Mouse (Mus musculus) stomach, postnatal 0 days (tissue): ENCODE results near the gene Gm960. TPM values are rescaled to one million over a fixed set of nuclear protein-coding genes. Genes with fewer than 3 reads are reported as not detected.

Experiments used
- ATAC-seq: fragments of 200-750 bp; cut with Nextera tagmentation; 2 replicates; pipeline ENCODE4 v1.8.0; 2017; ENCODE audit not compliant: low FRiP score, low TSS enrichment
- DNase-seq: peaks from one replicate; pipeline ENCODE4 v3.0.0-alpha.2; 2016; ENCODE audit warnings: low spot score
- H3K27ac ChIP-seq: fragments of 300-500 bp; sonication (generic); replicated peaks from 2 replicates; pipeline ENCODE4 v1.5.1; 2014; ENCODE audit warnings: mild to moderate bottlenecking, control low read depth
- H3K27me3 ChIP-seq: fragments of 300-500 bp; sonication (generic); 2 replicates; pipeline ENCODE4 v1.6.1; 2014; ENCODE audit warnings: low read length; ENCODE audit not compliant: control insufficient read depth, insufficient read depth
- H3K36me3 ChIP-seq: fragments of 300-500 bp; sonication (generic); 2 replicates; pipeline ENCODE4 v1.6.1; 2014; ENCODE audit warnings: low read length, mixed read lengths; ENCODE audit not compliant: control insufficient read depth, insufficient read depth
- H3K4me1 ChIP-seq: fragments of 300-500 bp; sonication (generic); replicated peaks from 2 replicates; pipeline ENCODE4 v1.6.1; 2014; ENCODE audit warnings: antibody characterized with exemption; ENCODE audit not compliant: control insufficient read depth, insufficient read depth
- H3K4me2 ChIP-seq: fragments of 300-500 bp; sonication (generic); replicated peaks from 2 replicates; pipeline ENCODE4 v1.6.1; 2014; ENCODE audit warnings: low read depth, mild to moderate bottlenecking, control low read depth, moderate library complexity
- H3K4me3 ChIP-seq: fragments of 300-500 bp; sonication (generic); 2 replicates; pipeline ENCODE4 v1.5.1; 2014; ENCODE audit warnings: low read depth, low read length, control low read depth
- H3K9ac ChIP-seq: fragments of 300-500 bp; sonication (generic); 2 replicates; pipeline ENCODE4 v1.6.1; 2014; ENCODE audit warnings: mild to moderate bottlenecking, low read length, control low read depth, mixed read lengths
- H3K9me3 ChIP-seq: fragments of 300-500 bp; sonication (generic); 2 replicates; pipeline ENCODE4 v1.6.1; 2016; ENCODE audit warnings: low read length; ENCODE audit not compliant: control insufficient read depth
- CTCF ChIP-seq: IDR thresholded peaks from 2 replicates; pipeline ENCODE4 v1.5.1; 2016; ENCODE audit warnings: antibody characterized with exemption, low read depth, mild to moderate bottlenecking, moderate library complexity
- EP300 ChIP-seq: optimal IDR thresholded peaks from 2 replicates; pipeline ENCODE3; 2016; ENCODE audit warnings: antibody characterized with exemption
- WGBS: fragments of 180-500 bp; shearing (Covaris S2); extraction: QIAGEN DNeasy Blood & Tissue Kit; methylation state at CpG from one replicate; pipeline ENCODE4 v1.1.7; 2014; 5-methylcytosine and 5-hydroxymethylcytosine counted together
- polyA plus RNA-seq: library from polyadenylated mRNA; unstranded; fragments of >200 nt; fragmentation: Nextera tagmentation; extraction: Ambion mirVana; gene quantifications from 2 replicates; pipeline ENCODE4 v1.2.1, GENCODE M21; 2015

The Gm960 gene
- polyA plus RNA-seq, 1 experiment from 2014 or later, result 2.3 TPM

DNA sequence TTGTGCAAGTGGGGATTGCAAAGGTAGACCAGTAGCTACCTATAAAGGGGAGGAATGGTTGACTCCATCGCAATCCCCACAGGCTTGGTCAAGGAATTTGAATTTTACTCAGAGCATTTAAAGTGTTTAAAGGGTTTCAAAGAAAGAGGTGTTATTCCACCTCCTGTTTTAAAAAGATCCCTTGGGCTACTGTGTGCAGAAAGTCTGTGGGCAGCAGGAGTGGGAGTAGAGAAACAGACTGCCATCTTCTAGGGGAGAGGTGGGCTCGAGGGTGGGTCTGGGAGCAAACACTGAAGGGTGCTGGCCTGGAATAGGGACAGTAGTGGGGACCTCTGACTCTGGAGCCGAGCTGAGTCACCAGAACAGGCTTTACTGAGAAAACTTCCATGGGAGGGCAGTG is 34.6 kb upstream of the Gm960 start:
- no peaks in the 10 kb centered on the region for H3K4me1 ChIP-seq
- ATAC-seq, result no peak
- 88% methylated on average over 3 of the region's 3 CpGs for WGBS
- H3K27ac ChIP-seq, result no peak overlapping the region
- no peak overlapping the region for H3K4me3 ChIP-seq
- no peak for DNase-seq
- no peak overlapping the region for H3K4me2 ChIP-seq
- H3K36me3 ChIP-seq, result no peaks in the 10 kb centered on the region
- H3K9ac ChIP-seq, result no peak overlapping the region
- H3K27me3 ChIP-seq, result no peaks in the 10 kb centered on the region
- TF ChIP-seq EP300, result no peak
- no peak for TF ChIP-seq CTCF
- no peaks in the 10 kb centered on the region for H3K9me3 ChIP-seq

DNA sequence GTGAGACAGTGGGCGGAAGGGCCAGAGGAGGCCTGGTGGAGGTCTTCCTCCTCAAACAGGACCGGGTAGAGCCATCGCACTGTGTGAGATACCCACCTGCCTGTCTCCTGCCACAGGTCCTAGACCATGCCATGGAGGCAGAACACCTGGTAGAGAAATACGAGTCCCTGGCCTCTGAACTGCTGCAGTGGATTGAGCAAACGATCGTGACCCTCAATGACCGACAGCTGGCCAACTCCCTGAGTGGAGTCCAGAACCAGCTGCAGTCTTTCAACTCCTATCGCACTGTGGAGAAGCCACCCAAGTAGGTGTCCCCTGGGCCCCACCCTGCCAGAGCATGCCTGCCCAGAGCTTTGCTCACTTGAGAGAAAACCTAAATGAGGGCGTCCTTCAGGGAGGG is 30.7 kb upstream of the Gm960 start:
- Histone ChIP-seq H3K27me3 (no peaks in the 10 kb centered on the region), H3K4me1 (no peaks in the 10 kb centered on the region), H3K9me3 (no peaks in the 10 kb centered on the region), H3K9ac (no peak overlapping the region), H3K4me2 (no peak overlapping the region), H3K4me3 (no peak overlapping the region), H3K36me3 (no peaks in the 10 kb centered on the region), H3K27ac (no peak overlapping the region)
- ATAC-seq (no peak), DNase-seq (no peak)
- TF ChIP-seq CTCF (no peak), EP300 (no peak)
- 61% methylated on average over 9 of the region's 9 CpGs for WGBS

DNA sequence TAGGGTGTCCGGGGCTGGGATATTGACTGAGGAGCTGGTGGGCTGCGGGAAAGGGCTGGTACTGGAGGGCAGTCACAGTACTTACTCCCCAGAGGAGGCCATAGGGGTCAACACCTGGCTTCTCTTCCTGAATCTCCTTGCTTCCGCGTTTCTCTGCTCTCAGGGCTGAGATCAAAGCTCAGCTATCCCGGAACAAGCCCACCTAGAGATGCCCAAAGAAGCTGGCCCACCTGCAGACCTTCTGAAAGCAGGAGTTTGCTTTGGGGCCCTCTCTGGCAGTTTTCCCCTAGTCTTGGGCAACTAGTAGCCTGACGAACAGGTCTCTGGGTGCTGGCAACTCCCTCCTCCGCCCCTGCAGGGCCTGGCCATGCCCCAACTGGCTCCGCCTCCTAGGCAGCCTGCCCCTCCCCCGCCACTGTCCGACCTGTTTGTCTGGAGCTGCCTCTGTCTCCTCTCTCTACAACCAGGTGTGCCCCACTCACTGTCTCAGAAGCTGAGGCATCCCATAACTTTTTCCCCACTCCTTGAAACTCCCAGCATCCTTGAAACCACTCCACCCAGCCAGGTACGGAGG is 22.3 kb upstream of the Gm960 start:
- peak overlapping the region; percentile 73 for H3K27ac ChIP-seq
- WGBS, result 26% methylated on average over 11 of the region's 11 CpGs
- DNase-seq (peak; percentile 86), ATAC-seq (peak; percentile 71)
- H3K9ac ChIP-seq, result peak overlapping the region; percentile 43; the same call in 1 of the 2 replicates
- H3K9me3 ChIP-seq, result no peaks in the 10 kb centered on the region
- no peaks in the 10 kb centered on the region for H3K4me1 ChIP-seq
- peak overlapping the region; percentile 27 for H3K4me3 ChIP-seq
- H3K36me3 ChIP-seq, result no peaks in the 10 kb centered on the region
- TF ChIP-seq EP300 (no peak), CTCF (no peak)
- no peaks in the 10 kb centered on the region for H3K27me3 ChIP-seq
- H3K4me2 ChIP-seq, result peak overlapping the region; percentile 49

DNA sequence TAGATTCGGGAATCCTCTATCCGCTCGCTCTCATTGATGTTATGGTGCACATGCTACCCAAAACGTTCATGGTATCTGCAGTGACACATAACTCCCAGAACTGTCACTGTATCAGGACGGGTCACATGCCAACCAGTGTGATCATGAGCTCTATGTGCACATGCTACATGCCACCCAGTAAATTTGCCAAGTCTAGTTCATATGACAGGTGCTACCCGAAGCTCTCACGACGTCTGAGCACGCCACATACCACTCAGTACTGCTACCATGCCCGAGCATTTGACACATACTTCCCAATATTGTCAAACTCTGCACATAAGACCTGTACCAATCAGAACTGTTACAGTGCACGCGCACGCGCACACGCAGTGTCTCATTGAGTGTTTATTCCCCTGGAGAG is 21.6 kb upstream of the Gm960 start:
- Histone ChIP-seq H3K9me3 (no peaks in the 10 kb centered on the region), H3K27ac (peak overlapping the region; percentile 73), H3K36me3 (no peaks in the 10 kb centered on the region), H3K4me2 (peak overlapping the region; percentile 49), H3K4me3 (0 out of 2 replicates have a peak overlapping the region, but pooled peaks have one; percentile 18), H3K9ac (no peak overlapping the region), H3K4me1 (no peaks in the 10 kb centered on the region), H3K27me3 (no peaks in the 10 kb centered on the region)
- ATAC-seq (no peak), DNase-seq (no peak)
- 73% methylated on average over 15 of the region's 15 CpGs for WGBS
- no peak for TF ChIP-seq CTCF
- no peak for TF ChIP-seq EP300

DNA sequence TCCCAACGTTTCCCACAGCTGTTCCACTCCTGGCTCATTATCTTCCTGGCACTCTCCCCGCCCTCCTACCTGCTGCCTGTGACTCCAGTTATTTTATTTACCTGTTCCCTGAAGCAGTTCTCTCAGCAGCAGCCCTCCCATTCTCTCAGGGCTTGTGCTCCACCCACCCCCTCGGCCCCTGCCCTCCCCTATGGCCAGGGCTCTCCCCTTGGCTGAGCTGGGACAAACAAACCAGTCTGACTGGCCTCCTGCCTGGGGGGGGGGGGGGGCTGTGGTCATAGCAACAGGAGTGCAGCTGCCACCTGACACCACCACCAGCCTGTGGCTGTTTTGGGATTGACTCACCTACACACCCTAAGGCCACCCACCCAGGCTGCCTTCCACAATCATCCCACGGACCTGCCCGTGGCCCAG is 20.9 kb upstream of the Gm960 start:
- H3K4me2 ChIP-seq, result peak overlapping the region; percentile 14; the same call in 1 of the 2 replicates
- ATAC-seq (peak; percentile 83), DNase-seq (peak; percentile 90)
- TF ChIP-seq CTCF, result no peak
- no peak overlapping the region for H3K4me3 ChIP-seq
- H3K27ac ChIP-seq, result peak overlapping the region; percentile 74; the same call in 1 of the 2 replicates
- no peaks in the 10 kb centered on the region for H3K36me3 ChIP-seq
- no peaks in the 10 kb centered on the region for H3K27me3 ChIP-seq
- no peaks in the 10 kb centered on the region for H3K4me1 ChIP-seq
- no peaks in the 10 kb centered on the region for H3K9me3 ChIP-seq
- H3K9ac ChIP-seq, result no peak overlapping the region; the same call in 1 of the 2 replicates
- WGBS, result 13% methylated on average over 5 of the region's 5 CpGs

DNA sequence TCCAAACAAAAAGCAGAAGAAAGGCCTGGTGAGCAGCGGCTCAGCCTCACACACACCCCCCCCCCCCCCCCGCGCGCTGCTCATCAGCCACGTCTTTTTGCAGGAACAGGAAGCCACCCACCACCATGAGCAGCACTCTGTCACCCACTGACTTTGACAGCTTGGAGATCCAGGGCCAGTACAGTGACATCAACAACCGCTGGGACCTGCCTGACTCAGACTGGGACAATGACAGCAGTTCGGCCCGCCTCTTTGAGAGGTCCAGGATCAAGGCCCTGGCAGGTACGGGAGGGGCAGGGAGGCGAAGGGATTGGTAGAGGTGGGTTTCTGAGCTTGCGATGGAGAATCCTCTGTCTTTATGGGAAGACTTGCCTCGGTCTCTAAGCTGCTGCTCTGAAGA is 20.2 kb upstream of the Gm960 start:
- H3K27ac ChIP-seq, result peak overlapping the region; percentile 74
- peak; percentile 42 for DNase-seq
- no peaks in the 10 kb centered on the region; the same call in 1 of the 2 replicates for H3K27me3 ChIP-seq
- H3K36me3 ChIP-seq, result no peaks in the 10 kb centered on the region
- TF ChIP-seq CTCF (no peak), EP300 (no peak)
- no peaks in the 10 kb centered on the region for H3K4me1 ChIP-seq
- 0 out of 2 replicates have a peak overlapping the region, but pooled peaks have one; percentile 14 for H3K4me2 ChIP-seq
- no peaks in the 10 kb centered on the region for H3K9me3 ChIP-seq
- no peak overlapping the region for H3K4me3 ChIP-seq
- no peak overlapping the region for H3K9ac ChIP-seq
- 32% methylated on average over 10 of the region's 12 CpGs for WGBS
- peak; percentile 29; the same call in 1 of the 2 replicates for ATAC-seq
